Mouse (Mus musculus) hindbrain, embryonic 16.5 days (tissue): ENCODE measurements at regions not wholly inside any gene's neighbourhood (a gene's known extent, or its start where the extent isn't known, plus 50 kb on each side); places are given as distances from the start of the nearest gene placed in this dataset.

Experiments used
- ATAC-seq: fragments of 200-750 bp; cut with Nextera tagmentation; 2 replicates; pipeline ENCODE4 v1.8.0; 2017; ENCODE audit warnings: moderate TSS enrichment, moderate library complexity
- H3K27ac ChIP-seq: fragments of 300-500 bp; sonication (generic); 2 replicates; pipeline ENCODE4 v1.5.1; 2014; ENCODE audit warnings: low read depth, mild to moderate bottlenecking, control low read depth, low read length, moderate library complexity
- H3K27me3 ChIP-seq: fragments of 300-500 bp; sonication (generic); replicated peaks from 2 replicates; pipeline ENCODE4 v1.6.1; 2014; ENCODE audit warnings: low read length; ENCODE audit not compliant: control insufficient read depth, insufficient read depth
- H3K36me3 ChIP-seq: fragments of 300-500 bp; sonication (generic); 2 replicates; pipeline ENCODE4 v1.6.1; 2014; ENCODE audit warnings: mild to moderate bottlenecking, low read length, moderate library complexity, mixed read lengths; ENCODE audit not compliant: control insufficient read depth, insufficient read depth
- H3K4me1 ChIP-seq: fragments of 300-500 bp; sonication (generic); 2 replicates; pipeline ENCODE4 v1.6.1; 2014; ENCODE audit warnings: low read depth, low read length; ENCODE audit not compliant: control insufficient read depth, insufficient read depth
- H3K4me2 ChIP-seq: fragments of 300-500 bp; sonication (generic); 2 replicates; pipeline ENCODE4 v1.6.1; 2014; ENCODE audit warnings: mild to moderate bottlenecking, low read length, control low read depth, moderate library complexity
- H3K4me3 ChIP-seq: fragments of 300-500 bp; sonication (generic); 2 replicates; pipeline ENCODE4 v1.5.1; 2014; ENCODE audit warnings: mild to moderate bottlenecking, low read length, control low read depth, moderate library complexity
- H3K9ac ChIP-seq: fragments of 300-500 bp; sonication (generic); 2 replicates; pipeline ENCODE4 v1.6.1; 2014; ENCODE audit warnings: low read depth, mild to moderate bottlenecking, control low read depth, low read length, moderate library complexity
- H3K9me3 ChIP-seq: fragments of 300-500 bp; sonication (generic); 2 replicates; pipeline ENCODE4 v1.6.1; 2014; ENCODE audit warnings: mild to moderate bottlenecking, low read length, moderate library complexity; ENCODE audit not compliant: control insufficient read depth
- WGBS: fragments of 180-500 bp; shearing (Covaris S2); extraction: QIAGEN DNeasy Blood & Tissue Kit; methylation state at CpG from one replicate; pipeline ENCODE4 v1.1.7; 2014; 5-methylcytosine and 5-hydroxymethylcytosine counted together

GRCm38 (mm10) chr9:8443315-8443714 is 100.6 kb upstream of the Trpc6 start:
- WGBS = 88% methylated on average over 2 of the region's 2 CpGs
- no peaks in the 10 kb centered on the region for H3K27me3 ChIP-seq

GRCm38 (mm10) chr9:8451471-8451870 is 92.5 kb upstream of the Trpc6 start:
- Histone ChIP-seq H3K9ac (no peak overlapping the region), H3K27ac (no peak overlapping the region), H3K27me3 (no peaks in the 10 kb centered on the region), H3K4me1 (no peaks in the 10 kb centered on the region), H3K9me3 (no peaks in the 10 kb centered on the region), H3K4me3 (no peak overlapping the region), H3K4me2 (no peak overlapping the region), H3K36me3 (no peaks in the 10 kb centered on the region)
- no peak for ATAC-seq

More at GRCm38 (mm10) chr9:8443315-8443714, 100.6 kb upstream of the Trpc6 start:
- H3K27ac ChIP-seq = no peak overlapping the region
- no peak overlapping the region for H3K4me2 ChIP-seq
- no peaks in the 10 kb centered on the region for H3K4me1 ChIP-seq
- ATAC-seq = no peak
- no peaks in the 10 kb centered on the region for H3K36me3 ChIP-seq
- H3K9ac ChIP-seq = no peak overlapping the region
- H3K4me3 ChIP-seq = no peak overlapping the region
- H3K9me3 ChIP-seq = no peaks in the 10 kb centered on the region

- Histone ChIP-seq H3K4me2 (no peak overlapping the region), H3K36me3 (no peaks in the 10 kb centered on the region), H3K9me3 (no peaks in the 10 kb centered on the region), H3K27me3 (no peaks in the 10 kb centered on the region), H3K4me1 (no peaks in the 10 kb centered on the region), H3K9ac (no peak overlapping the region), H3K27ac (no peak overlapping the region), H3K4me3 (no peak overlapping the region)
- no peak for ATAC-seq
These were observed 90.4 kb upstream of the Trpc6 start for GRCm38 (mm10) chr9:8453591-8453990.

- Histone ChIP-seq H3K9ac (no peak overlapping the region), H3K27ac (no peak overlapping the region), H3K27me3 (no peaks in the 10 kb centered on the region), H3K4me3 (no peak overlapping the region), H3K4me2 (no peak overlapping the region), H3K36me3 (no peaks in the 10 kb centered on the region), H3K4me1 (no peaks in the 10 kb centered on the region), H3K9me3 (no peaks in the 10 kb centered on the region)
- peak; percentile 60; the same call in 1 of the 2 replicates for ATAC-seq
These were observed 89.4 kb upstream of the Trpc6 start for GRCm38 (mm10) chr9:8454557-8454956.

- Histone ChIP-seq H3K4me2 (no peak overlapping the region), H3K27ac (no peak overlapping the region), H3K27me3 (no peaks in the 10 kb centered on the region), H3K9me3 (no peaks in the 10 kb centered on the region), H3K4me3 (no peak overlapping the region), H3K36me3 (no peaks in the 10 kb centered on the region), H3K9ac (no peak overlapping the region), H3K4me1 (no peaks in the 10 kb centered on the region)
- WGBS = 0% methylated on average over 1 of the region's 1 CpGs
- ATAC-seq = no peak
These were observed 84.8 kb upstream of the Trpc6 start for GRCm38 (mm10) chr9:8459084-8459571.

GRCm38 (mm10) chr9:8461737-8462136 is 82.2 kb upstream of the Trpc6 start:
- no peak for ATAC-seq
- Histone ChIP-seq H3K36me3 (no peaks in the 10 kb centered on the region), H3K4me3 (no peak overlapping the region), H3K4me1 (no peaks in the 10 kb centered on the region), H3K9me3 (no peaks in the 10 kb centered on the region), H3K27ac (no peak overlapping the region), H3K27me3 (no peaks in the 10 kb centered on the region), H3K4me2 (no peak overlapping the region), H3K9ac (no peak overlapping the region)

- Histone ChIP-seq H3K4me3 (no peak overlapping the region), H3K36me3 (no peaks in the 10 kb centered on the region), H3K27me3 (no peaks in the 10 kb centered on the region), H3K4me1 (no peaks in the 10 kb centered on the region), H3K9me3 (no peaks in the 10 kb centered on the region), H3K27ac (no peak overlapping the region), H3K4me2 (no peak overlapping the region), H3K9ac (no peak overlapping the region)
- WGBS = 48% methylated on average over 5 of the region's 5 CpGs
- ATAC-seq = no peak
These were observed 81.1 kb upstream of the Trpc6 start for GRCm38 (mm10) chr9:8462881-8463280.

- peaks cover 2% of the 10 kb centered on the region; the same call in 1 of the 2 replicates for H3K9me3 ChIP-seq
- ATAC-seq = no peak
- H3K4me1 ChIP-seq = no peaks in the 10 kb centered on the region
- H3K4me3 ChIP-seq = no peak overlapping the region
- no peaks in the 10 kb centered on the region for H3K27me3 ChIP-seq
- no peak overlapping the region for H3K4me2 ChIP-seq
- no peak overlapping the region for H3K27ac ChIP-seq
- H3K36me3 ChIP-seq = no peaks in the 10 kb centered on the region
- no peak overlapping the region for H3K9ac ChIP-seq
- WGBS = 86% methylated on average over 3 of the region's 3 CpGs
These were observed 57.4 kb upstream of the Trpc6 start for GRCm38 (mm10) chr9:8486525-8486924.

GRCm38 (mm10) chr9:8487821-8488220 is 56.1 kb upstream of the Trpc6 start:
- WGBS = 79% methylated on average over 5 of the region's 5 CpGs
- peaks cover 2% of the 10 kb centered on the region; the same call in 1 of the 2 replicates for H3K9me3 ChIP-seq
- H3K27me3 ChIP-seq = no peaks in the 10 kb centered on the region
- no peaks in the 10 kb centered on the region for H3K36me3 ChIP-seq
- no peak overlapping the region for H3K4me3 ChIP-seq
- no peak overlapping the region for H3K9ac ChIP-seq
- no peak overlapping the region for H3K4me2 ChIP-seq
- no peak for ATAC-seq
- no peak overlapping the region for H3K27ac ChIP-seq
- no peaks in the 10 kb centered on the region for H3K4me1 ChIP-seq
